Mouse (Mus musculus) left cerebral cortex, postnatal 4 days (tissue): ENCODE results near the gene Tap1. TPM values are rescaled to one million over a fixed set of nuclear protein-coding genes. Genes with fewer than 3 reads are reported as not detected.

Source experiments
- DNase-seq: peaks from one replicate; pipeline ENCODE4 v3.0.0-alpha.2; 2022
- intact Hi-C: fragments of 180-260 bp; cut with DNase I; formaldehyde crosslinking; loops from one replicate; pipeline ENCODE4 v1.15.1; 2025
- total RNA-seq, 2 experiments: library from RNA; stranded (reverse); gene quantifications; 2 replicates each; pipeline ENCODE4 v1.2.3; 2021

The Tap1 gene
- total RNA-seq, 2 experiments from 2014 or later = 2.2 to 3.6 TPM

DNA sequence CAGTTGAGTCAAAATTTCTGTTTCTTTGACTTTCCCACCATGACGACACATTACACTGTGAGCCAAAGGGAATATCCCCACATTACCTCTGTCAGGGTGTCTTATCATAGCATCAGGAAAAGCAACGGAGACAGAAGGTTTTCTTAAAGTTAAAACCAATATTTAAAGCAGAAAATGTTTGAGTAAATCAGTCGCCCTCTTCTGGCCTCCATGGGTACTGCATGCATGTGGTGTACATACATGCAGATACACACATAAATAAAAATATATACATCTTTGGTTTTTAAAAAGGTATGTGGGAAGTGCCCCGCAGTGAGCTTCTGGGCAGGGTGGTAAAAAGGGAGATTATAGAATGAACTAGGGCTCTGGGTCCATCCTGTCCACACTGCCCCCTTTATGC lies 10.2 kb upstream of the Tap1 start:
- DNase-seq = no peak
- intact Hi-C loops = no loop called here

DNA sequence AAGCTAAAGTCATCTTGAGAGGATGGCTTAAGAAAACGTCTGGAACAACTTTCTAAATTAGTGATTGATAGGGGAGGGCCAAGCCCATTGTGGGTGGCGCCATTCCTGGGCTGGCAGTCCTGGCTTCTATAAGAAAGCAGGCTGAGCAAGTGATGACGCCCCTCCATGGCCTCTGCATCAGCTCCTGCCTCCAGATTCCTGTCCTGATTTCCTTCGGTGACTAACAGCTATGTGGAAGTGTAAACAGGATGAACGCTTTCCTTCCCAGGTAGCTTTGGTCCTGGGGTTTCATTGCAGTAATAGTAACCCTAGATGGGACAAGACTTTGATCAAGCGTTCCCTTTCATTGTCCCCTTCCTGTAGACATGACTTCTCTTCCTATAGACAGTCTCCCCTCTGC lies 8.3 kb upstream of the Tap1 start:
- intact Hi-C loops = no loop called here
- no peak for DNase-seq

DNA sequence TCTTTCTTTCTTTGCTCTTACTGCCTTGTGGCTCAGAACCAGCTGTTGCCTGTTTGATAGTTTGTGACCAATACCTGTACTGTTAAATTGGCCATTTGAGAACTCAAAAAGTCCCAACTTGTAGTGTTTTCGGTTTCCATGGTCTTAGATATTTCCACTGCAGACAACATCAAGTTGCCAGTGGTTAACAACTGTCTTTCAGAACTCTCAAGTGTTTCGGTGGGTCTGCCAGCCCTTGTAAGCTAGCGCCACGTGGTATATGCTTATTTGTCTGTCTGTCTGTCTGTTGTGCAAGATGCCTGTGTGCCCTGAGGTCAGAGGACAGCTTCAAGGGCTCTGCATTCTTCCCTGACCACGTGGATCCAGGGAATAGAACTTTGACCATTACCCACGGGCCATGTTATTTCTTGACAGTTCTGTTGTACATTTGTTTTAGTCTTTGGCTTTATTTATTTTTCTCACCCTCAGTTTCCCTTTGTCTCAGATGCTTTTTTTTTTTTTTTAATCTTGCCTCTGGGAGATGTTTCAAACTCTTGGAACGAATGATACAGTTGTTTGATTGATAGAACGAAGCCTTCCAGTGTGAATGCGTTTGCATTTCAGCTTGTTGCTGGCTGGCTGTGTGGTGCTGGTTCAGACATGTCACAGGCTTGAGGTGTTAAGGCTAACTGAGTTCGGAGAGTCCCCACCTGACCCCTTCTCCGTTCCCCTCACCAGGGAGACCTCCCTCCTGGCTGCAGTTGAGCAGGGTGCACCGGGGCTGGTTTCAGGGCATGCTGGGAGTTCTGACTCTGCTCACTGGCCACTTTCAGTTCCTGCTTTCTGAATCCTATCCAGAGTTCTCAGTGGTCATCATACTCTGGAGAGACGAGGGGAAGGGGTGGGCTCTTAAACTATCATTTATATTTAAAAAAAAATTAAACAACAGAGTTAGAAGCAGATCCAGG lies 7.2 kb upstream of the Tap1 start:
- intact Hi-C loops = no loop called here
- no peak for DNase-seq

DNA sequence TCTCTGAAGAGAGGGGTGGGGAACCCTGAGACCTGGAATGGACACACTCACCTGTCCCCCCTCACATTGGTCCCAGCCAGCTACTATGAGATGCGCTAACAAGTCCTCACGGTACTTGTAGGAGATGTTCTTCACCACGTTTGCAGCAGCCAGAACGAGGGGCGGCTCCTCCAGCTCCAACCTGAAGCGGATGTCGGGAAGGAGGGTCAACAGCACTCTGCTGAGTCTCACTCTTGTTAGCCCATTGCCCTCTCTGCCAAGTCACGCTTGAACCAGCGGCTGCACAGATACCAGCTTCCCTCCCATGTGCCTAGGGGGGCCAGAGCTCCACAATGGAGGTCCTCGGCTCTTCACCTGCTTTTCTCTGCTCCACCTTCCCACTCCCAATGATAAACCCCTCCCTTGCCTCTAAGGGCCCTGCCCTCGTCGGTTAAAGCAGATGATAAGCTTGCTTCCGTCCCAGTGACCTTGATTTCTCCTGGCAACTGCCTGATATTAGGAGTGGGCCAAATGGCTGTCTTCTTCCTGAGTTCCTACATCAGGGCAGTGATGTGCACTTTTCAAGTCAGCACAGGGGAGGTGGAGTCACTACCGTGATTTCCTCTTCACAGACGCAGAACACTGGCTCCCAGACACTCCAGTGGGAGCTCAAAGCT lies 3.7 kb upstream of the Tap1 start:
- no peak for DNase-seq
- intact Hi-C loops = no loop called here

DNA sequence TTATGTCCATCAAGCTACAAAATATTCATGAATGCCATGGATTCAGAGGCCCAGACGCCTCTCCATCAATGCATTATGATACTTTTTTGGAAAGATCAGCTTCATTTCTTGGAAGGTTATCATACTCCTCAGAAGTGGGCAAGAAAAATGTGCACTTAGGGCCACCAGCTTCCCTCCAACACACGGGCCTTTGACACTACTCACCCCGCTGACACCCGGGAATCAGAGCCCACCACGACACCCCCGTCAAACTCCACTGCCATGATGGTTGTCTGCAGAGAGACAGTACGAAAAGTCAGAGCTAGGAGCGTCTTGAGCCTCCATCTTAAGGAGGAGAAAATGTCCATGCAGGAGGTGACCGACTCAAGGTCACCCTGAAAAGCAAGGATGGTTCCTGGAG lies 1.8 kb upstream of the Tap1 start:
- no peak for DNase-seq
- intact Hi-C loops = no loop called here

DNA sequence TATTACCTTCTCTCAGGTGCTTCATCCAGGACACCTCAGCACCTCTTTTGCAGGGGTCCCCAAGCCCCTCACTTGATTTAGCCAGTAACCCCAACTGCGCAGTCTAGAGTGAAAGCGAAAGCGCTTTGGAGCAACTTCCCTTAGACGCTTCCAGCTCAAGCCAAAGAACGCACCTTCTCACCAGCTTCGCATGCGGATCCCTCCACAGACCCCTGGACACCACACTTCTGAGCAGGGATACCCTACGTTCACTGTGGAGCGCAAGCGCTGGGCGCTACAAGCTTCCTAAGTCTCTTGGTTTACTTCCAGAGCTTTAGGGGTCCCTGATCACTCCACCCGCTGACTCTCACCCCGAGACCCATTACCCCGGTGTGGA lies 480 bp upstream of the Tap1 start:
- no peak for DNase-seq
- intact Hi-C loops = no loop called here

DNA sequence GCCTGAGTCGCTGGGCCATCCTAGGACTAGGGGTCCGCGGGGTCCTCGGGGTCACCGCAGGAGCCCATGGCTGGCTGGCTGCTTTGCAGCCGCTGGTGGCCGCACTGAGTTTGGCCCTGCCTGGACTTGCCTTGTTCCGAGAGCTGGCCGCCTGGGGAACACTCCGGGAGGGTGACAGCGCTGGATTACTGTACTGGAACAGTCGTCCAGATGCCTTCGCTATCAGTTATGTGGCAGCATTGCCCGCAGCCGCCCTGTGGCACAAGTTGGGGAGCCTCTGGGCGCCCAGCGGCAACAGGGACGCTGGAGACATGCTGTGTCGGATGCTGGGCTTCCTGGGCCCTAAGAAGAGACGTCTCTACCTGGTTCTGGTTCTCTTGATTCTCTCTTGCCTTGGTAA lies 657 bp downstream of the Tap1 start:
- peak; percentile 6 for DNase-seq
- intact Hi-C loops = no loop called here

DNA sequence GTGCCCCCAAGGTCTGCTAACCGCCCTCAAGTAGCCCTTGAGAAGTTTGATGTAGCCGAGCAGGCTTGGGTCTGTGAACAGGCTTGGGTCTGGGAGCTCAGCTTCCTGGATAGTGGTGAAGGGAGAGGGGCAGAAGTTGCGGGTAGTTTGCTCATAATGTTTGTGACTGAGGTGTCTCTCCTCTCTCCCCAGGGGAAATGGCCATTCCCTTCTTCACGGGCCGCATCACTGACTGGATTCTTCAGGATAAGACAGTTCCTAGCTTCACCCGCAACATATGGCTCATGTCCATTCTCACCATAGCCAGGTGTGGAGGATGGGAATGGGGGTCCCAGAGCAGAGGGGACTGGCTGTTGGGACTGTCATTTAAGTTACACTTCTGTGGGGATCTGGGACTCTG lies 1.6 kb downstream of the Tap1 start:
- intact Hi-C loops = no loop called here
- DNase-seq = no peak

DNA sequence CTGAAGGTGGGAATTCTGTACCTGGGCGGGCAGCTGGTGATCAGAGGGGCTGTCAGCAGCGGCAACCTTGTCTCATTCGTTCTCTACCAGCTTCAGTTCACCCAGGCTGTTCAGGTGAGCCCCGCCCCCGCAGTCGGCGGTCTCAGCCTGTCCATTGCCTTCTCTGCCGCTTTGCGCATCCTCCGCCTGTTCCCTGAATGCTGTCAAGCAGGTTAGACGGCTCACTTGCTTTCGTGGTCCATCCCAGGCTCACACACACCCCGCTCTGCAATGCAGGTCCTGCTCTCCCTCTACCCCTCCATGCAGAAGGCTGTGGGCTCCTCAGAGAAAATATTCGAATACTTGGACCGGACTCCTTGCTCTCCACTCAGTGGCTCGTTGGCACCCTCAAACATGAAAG lies 5.5 kb downstream of the Tap1 start:
- intact Hi-C loops = no loop called here
- DNase-seq = no peak

DNA sequence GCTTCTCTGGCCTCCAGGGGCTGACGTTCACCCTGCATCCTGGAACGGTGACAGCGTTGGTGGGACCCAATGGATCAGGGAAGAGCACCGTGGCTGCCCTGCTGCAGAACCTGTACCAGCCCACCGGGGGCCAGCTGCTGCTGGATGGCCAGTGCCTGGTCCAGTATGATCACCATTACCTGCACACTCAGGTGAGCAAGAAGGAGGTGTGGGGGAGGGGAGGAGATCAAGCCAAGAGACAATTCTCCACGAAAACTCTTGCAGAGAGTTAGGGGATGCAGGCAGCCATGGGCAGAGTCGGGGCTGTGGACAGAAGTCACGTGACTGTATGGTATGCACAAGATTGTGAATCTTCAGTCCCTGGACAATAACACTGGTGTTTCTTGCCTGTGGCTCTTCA lies 6.1 kb downstream of the Tap1 start:
- DNase-seq = no peak
- intact Hi-C loops = no loop called here

DNA sequence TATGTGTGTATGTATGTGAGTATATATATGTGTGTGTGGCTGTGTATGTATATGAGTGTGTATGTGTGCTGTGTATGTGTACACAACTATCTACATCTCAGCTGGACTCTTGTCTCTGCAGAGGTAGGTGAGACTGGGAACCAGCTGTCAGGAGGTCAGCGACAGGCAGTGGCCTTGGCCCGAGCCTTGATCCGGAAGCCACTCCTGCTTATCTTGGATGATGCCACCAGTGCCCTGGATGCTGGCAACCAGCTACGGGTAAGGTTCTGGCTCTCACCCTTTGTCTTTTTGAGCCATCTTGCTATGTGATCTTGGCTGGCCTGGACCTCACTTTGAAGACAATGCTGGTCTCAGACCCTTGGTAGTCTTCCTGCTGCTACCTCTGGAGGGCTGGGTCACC lies 7.4 kb downstream of the Tap1 start:
- intact Hi-C loops = no loop called here

DNA sequence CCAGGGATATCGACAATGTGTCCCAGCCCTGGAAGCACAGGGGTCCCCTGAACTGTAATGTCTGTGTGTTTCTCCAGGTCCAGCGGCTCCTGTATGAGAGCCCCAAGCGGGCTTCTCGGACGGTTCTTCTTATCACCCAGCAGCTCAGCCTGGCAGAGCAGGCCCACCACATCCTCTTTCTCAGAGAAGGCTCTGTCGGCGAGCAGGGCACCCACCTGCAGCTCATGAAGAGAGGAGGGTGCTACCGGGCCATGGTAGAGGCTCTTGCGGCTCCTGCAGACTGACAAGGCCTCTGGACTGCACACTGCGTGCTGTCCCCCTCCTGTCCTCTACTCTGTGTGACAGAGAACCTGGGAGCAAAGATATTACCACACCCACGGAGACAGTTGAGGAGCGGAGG lies 9.1 kb downstream of the Tap1 start:
- intact Hi-C loops = no loop called here
- DNase-seq = no peak

More for the DNA sequence above, 7.4 kb downstream of the Tap1 start:
- no peak for DNase-seq

DNA sequence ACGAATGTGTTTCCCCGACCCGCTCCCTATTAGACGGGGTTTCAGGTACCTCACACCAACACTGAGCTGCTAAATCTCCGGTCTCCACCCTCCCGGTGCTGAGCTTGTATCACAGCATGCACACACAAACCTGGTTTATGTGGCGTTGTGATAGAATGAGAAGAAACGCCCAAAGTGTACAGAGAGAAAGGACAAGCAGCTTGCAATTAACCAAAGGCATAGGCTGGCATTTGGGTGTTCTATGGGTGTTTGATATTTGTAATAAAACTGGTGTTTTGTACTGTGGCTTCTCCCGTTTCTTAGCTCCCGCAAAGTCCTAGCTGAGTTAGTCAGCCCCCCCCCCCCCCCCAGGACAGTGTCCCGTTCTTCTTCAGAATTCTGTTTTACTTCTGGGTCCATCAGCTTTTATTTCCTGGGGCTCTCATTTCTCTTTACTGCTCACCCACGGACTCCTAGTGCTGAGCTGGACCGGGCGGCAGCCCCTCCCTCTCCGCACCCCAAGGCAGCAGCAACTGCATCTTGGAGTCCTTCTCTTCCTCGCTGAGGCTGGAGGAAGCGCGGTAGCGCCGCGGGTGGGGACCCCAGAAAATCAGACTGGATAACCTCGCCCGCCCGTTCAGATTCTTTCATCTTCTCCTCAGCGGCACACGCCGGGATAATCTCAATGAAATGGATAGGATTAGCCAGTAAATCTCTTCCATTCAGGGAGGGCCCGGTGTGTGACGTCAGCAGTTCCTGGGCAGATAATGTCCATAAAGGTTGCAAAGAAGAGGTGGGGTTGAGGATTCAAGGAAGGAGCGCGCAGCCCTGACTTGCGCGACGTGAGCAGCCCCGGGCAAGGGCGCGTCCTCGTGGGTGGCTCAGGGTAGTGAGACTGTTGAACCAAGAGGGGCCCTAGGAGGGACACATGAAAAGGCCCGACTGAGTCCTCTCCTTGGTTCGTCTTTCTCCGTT lies 9.9 kb downstream of the Tap1 start, which contains the start of gene Psmb8:
Gene Psmb8 (plus strand): TSS at position 781 of the 954 bp plus-strand sequence.
- DNase-seq = peak; percentile 89
- intact Hi-C loops = no loop called here

DNA sequence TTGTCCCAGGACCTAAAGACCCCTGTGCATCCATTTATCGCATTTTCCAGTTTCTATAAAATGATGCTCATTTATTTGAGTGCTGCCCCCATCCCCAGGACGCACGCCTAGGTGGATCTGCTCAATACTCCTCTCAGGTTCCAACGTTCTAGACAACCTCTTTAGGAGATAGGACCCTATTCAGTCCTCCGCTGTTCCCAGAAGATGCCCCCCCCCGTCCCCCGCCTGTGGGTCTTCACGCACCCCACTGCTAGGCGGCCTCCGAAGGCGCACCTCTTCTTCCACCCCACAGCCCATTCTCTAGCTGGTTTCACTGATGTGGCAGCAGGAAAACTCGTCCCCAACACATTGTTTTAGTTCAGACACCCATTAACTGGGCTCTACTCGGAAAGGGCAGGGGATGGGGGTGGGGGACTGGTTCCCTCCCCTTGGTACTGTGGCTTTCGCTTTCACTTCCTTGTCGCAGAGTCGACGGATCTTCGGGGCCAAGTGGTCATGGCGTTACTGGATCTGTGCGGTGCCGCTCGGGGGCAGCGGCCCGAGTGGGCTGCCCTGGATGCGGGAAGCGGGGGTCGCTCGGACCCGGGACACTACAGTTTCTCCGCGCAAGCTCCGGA lies 10.7 kb downstream of the Tap1 start:
- DNase-seq = no peak
- intact Hi-C loops = loop anchor here (2.0 kb wide), 1 partner anchor 27 kb away; no protein-coding TSS in a partner anchor

DNA sequence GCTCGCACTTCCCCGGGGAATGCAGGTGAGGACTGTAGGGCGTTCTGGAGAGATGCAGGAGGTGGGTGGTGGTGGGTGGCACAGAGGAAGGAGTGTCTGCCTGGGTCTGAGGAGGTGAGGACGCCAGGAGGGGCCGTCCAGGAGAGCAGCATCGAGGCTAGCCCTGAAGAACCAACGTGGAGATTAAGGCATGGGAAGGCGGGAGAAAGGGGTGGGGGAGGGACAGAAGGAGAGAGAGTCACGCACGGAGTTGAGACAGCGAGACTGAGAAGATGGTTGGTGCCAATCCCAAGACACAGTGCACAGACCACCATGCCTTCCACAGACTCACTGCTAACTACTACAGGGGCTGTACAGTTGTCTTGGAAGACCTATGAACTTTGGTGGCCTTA lies 11.2 kb downstream of the Tap1 start:
- no peak for DNase-seq
- intact Hi-C loops = loop anchor here (2.0 kb wide), 1 partner anchor 28 kb away; no protein-coding TSS in a partner anchor

DNA sequence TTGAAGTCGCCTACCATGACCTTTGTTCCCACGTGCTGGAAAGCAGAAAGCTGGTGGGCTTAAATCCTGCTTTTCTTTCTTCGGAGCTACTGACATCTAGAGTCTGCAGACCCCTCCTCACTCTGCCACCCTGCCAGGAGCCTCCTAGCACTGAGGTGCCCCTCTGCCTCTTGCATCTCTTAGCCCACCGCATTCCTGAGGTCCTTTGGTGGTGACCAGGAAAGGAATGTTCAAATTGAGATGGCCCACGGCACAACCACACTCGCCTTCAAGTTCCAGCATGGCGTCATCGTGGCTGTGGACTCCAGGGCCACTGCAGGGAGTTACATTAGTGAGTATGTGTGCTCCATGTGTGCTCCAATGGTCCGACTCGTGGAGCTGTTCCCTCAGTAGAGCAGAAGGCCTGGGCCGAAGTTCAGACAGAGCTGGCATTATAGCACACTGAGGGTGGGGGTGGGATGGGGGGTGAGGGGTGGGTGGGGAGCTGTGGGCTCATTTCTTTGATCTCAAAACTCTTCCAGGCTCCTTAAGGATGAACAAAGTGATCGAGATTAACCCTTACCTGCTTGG lies 11.8 kb downstream of the Tap1 start:
- no peak for DNase-seq
- intact Hi-C loops = loop anchor here (2.0 kb wide), 1 partner anchor 28 kb away; no protein-coding TSS in a partner anchor

DNA sequence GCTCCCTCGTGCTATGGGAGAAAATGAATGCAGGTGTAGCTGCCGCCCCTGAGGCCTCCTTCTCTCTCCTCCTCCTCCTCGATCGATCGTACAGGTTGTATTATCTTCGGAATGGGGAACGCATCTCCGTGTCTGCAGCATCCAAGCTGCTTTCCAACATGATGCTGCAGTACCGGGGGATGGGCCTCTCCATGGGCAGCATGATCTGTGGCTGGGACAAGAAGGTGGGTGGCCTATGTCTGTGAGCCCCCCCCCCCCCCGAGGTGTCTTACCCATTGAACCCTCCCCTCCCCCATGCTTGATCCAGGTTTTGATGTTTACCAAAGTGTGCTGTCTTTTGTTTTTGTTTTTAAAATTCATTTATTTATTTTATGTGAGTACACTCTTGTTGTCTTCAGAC lies 12.7 kb downstream of the Tap1 start:
- DNase-seq = no peak
- intact Hi-C loops = no loop called here

DNA sequence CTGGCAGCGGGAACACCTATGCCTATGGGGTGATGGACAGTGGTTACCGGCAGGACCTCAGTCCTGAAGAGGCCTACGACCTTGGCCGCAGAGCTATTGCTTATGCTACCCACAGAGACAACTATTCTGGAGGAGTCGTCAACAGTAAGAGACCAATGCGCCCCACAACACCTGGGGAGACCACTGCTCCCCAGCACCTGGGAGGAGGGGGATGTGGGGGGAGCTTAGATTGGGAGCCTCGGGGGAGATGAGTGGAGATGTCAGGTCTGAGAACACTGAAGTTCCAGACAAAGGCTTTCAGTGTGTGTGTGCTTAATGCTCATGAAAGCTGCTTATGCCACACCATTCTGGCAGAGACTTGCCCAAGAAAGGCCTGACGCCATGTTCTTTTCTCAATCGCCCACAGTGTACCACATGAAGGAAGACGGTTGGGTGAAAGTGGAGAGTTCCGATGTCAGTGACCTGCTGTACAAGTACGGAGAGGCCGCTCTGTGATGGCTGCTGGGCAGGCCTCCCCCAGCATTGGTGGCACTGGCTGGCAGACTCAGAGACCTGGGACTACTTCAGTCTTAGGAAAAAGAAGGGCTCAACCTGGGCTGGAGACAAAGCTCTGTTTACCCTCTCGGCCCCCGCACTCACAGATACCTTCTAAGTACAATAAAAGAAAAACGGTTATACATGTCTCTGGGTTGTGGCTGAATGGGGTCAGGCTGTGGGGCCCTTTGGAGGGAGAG lies 13.6 kb downstream of the Tap1 start:
- no peak for DNase-seq
- intact Hi-C loops = no loop called here

DNA sequence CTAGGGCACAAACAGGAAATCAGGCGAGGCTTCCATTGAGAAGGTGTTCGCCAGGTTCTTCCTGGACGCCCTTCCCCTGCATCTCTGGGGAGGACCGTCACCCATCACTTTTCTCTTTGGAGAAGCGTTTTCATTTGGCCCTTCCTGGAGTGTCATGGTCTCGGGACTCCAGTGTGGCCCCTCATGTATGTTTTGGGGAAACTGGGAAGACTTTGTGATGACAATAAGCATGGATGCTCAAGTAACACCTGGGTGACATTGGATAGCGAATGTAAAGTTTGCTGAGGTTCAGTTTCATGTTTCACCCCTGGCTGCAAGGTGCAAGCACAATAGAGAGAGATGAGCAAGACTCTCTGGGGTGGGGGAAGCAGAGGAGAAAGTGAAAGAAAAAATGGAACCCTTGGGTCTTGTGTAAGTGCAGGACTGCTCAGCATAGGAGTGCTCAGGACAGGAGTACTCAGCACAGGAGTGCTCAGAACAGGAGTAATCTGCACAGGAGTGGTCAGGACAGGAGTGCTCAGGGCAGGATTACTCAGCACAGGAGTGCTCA lies 14.2 kb downstream of the Tap1 start:
- DNase-seq = no peak
- intact Hi-C loops = no loop called here
